Mouse (Mus musculus): ENCODE results near the gene Rap1gap. TPM values are rescaled to one million over a fixed set of nuclear protein-coding genes. Genes with fewer than 3 reads are reported as not detected.

Gene Rap1gap
- polyA plus RNA-seq, 1 experiment from 2014 or later: 26.9 TPM

DNA sequence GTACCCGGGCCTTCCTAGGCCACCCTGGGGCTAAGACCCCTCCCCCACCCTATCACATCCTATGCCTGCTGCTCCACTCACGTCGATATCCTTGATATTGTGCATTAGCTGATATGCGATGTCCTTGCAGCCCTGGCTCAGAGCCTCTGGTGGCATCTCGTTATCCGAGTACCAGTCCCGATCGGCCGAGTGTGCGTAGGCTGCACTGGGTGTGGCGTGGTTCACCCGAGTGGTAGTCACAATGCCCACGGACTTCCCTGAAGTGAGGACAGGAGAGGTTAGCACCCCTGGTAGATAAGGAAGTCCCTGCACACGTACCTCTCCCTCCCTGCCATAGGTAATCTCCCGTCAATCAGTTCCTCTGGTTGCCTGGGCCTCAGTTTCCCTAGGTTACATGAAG lies 87.9 kb downstream of the Rap1gap start:
- no peak overlapping the region for H3K4me3 ChIP-seq (ENCODE audit: low read length)
- no peaks in the 10 kb centered on the region for H3K9me3 ChIP-seq (ENCODE audit: control insufficient read depth, low read length)
- peak; percentile 43; the same call in 1 of the 2 replicates for ATAC-seq
- 0 out of 2 replicates have a peak overlapping the region, but pooled peaks have one; percentile 17 for H3K9ac ChIP-seq (ENCODE audit: low read depth, low read length)
- H3K4me1 ChIP-seq (ENCODE audit: control insufficient read depth, insufficient read depth, low read length): no peaks in the 10 kb centered on the region; the same call in 1 of the 2 replicates
- H3K4me2 ChIP-seq (ENCODE audit: low read depth, low read length): no peak overlapping the region
- H3K27me3 ChIP-seq (replicated peaks; ENCODE audit: control insufficient read depth, insufficient read depth, low read length): no peaks in the 10 kb centered on the region
- no peak overlapping the region for H3K27ac ChIP-seq (ENCODE audit: low read length)
- WGBS: 81% methylated on average over 15 of the region's 15 CpGs
- H3K36me3 ChIP-seq (ENCODE audit: control insufficient read depth, insufficient read depth, low read length): no peaks in the 10 kb centered on the region

DNA sequence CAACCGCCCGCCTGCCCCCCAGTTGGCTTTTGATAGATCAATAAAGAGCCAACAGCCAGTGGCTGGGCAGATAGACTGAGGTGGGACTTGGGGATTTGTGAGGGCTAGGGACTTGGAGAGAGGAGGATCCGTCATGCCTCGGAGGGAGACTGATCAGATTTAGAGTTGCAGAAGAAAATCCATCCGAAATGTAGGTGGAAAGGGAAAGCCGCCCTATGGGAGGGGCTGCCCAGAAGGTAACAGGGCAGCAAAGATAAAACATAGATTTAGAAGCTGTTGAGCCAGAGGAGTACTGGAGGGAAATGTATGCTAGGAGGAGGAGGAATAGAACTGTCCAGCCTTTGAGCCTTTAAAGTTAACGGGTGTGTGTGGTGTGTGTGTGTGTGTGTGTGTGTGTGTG lies 88.7 kb downstream of the Rap1gap start:
- H3K27me3 ChIP-seq (replicated peaks; ENCODE audit: control insufficient read depth, insufficient read depth, low read length): no peaks in the 10 kb centered on the region
- WGBS: 79% methylated on average over 6 of the region's 7 CpGs
- H3K4me1 ChIP-seq (ENCODE audit: control insufficient read depth, insufficient read depth, low read length): no peaks in the 10 kb centered on the region; the same call in 1 of the 2 replicates
- no peak overlapping the region for H3K4me2 ChIP-seq (ENCODE audit: low read depth, low read length)
- no peaks in the 10 kb centered on the region for H3K36me3 ChIP-seq (ENCODE audit: control insufficient read depth, insufficient read depth, low read length)
- H3K4me3 ChIP-seq (ENCODE audit: low read length): no peak overlapping the region
- H3K9ac ChIP-seq (ENCODE audit: low read depth, low read length): no peak overlapping the region
- H3K27ac ChIP-seq (ENCODE audit: low read length): no peak overlapping the region
- ATAC-seq: no peak
- no peaks in the 10 kb centered on the region for H3K9me3 ChIP-seq (ENCODE audit: control insufficient read depth, low read length)

GRCm38 (mm10) chr4:137754446-137754845 lies 89.9 kb downstream of the Rap1gap start:
- H3K27ac ChIP-seq (ENCODE audit: low read length): no peak overlapping the region
- no peak overlapping the region for H3K4me2 ChIP-seq (ENCODE audit: low read depth, low read length)
- no peak overlapping the region for H3K9ac ChIP-seq (ENCODE audit: low read depth, low read length)
- no peaks in the 10 kb centered on the region for H3K36me3 ChIP-seq (ENCODE audit: control insufficient read depth, insufficient read depth, low read length)
- ATAC-seq: no peak
- WGBS: 72% methylated on average over 2 of the region's 2 CpGs
- no peaks in the 10 kb centered on the region for H3K27me3 ChIP-seq (replicated peaks; ENCODE audit: control insufficient read depth, insufficient read depth, low read length)
- no peaks in the 10 kb centered on the region; the same call in 1 of the 2 replicates for H3K4me1 ChIP-seq (ENCODE audit: control insufficient read depth, insufficient read depth, low read length)
- H3K4me3 ChIP-seq (ENCODE audit: low read length): no peak overlapping the region
- H3K9me3 ChIP-seq (ENCODE audit: control insufficient read depth, low read length): no peaks in the 10 kb centered on the region

DNA sequence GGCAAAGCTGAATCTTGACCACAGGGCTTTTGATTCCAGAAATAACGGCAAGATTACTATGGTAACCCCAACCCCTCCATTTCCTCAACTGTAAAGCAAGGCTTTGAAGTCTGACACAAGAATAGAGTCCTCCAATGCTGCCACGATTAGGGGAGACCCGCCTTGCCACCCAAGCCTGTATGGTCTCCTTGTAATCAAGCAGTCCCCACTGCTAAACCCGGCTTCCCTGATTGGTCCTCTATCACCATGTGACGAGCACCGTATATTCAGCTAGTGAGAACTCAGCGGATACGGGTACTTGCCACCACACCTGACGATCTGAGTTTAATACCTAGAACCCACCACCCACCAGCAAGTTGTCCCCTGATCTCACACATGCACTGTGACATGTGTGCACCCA lies 98.4 kb downstream of the Rap1gap start:
- Histone ChIP-seq H3K9me3 (ENCODE audit: control insufficient read depth, low read length) (no peaks in the 10 kb centered on the region), H3K36me3 (ENCODE audit: control insufficient read depth, insufficient read depth, low read length) (no peaks in the 10 kb centered on the region), H3K27ac (ENCODE audit: low read length) (no peak overlapping the region), H3K4me2 (ENCODE audit: low read depth, low read length) (no peak overlapping the region), H3K9ac (ENCODE audit: low read depth, low read length) (no peak overlapping the region), H3K4me1 (ENCODE audit: control insufficient read depth, insufficient read depth, low read length) (peaks cover 13% of the 10 kb centered on the region), H3K27me3 (replicated peaks; ENCODE audit: control insufficient read depth, insufficient read depth, low read length) (no peaks in the 10 kb centered on the region), H3K4me3 (ENCODE audit: low read length) (no peak overlapping the region)
- 84% methylated on average over 9 of the region's 9 CpGs for WGBS
- no peak for ATAC-seq

GRCm38 (mm10) chr4:137763920-137764495 lies 99.5 kb downstream of the Rap1gap start:
- Histone ChIP-seq H3K27me3 (replicated peaks; ENCODE audit: control insufficient read depth, insufficient read depth, low read length) (no peaks in the 10 kb centered on the region), H3K4me1 (ENCODE audit: control insufficient read depth, insufficient read depth, low read length) (peaks cover 13% of the 10 kb centered on the region), H3K4me3 (ENCODE audit: low read length) (no peak overlapping the region), H3K27ac (ENCODE audit: low read length) (no peak overlapping the region), H3K9me3 (ENCODE audit: control insufficient read depth, low read length) (no peaks in the 10 kb centered on the region), H3K36me3 (ENCODE audit: control insufficient read depth, insufficient read depth, low read length) (no peaks in the 10 kb centered on the region), H3K9ac (ENCODE audit: low read depth, low read length) (no peak overlapping the region), H3K4me2 (ENCODE audit: low read depth, low read length) (no peak overlapping the region)
- 60% methylated on average over 8 of the region's 8 CpGs for WGBS
- ATAC-seq: no peak

DNA sequence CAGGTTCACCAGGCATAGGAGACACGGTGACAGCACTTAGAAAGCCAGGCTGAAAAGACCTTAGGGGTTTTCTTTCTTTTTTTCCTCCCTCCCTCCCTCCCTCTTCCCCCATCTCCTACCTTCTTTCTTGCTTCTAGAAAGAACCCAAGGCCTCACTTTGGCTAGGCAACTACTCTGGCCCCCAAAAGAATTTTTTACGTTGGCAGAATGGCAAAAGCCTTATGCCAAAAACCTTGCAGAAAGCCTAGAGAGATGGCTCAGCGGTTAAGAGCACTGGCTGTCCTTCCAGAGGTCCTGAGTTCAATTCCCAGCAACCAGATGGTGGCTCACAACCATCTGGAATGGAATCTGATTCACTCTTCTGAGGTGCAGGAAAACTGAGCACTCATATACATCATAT lies 100.1 kb downstream of the Rap1gap start:
- 72% methylated on average over 3 of the region's 3 CpGs for WGBS
- Histone ChIP-seq H3K27ac (ENCODE audit: low read length) (no peak overlapping the region), H3K4me1 (ENCODE audit: control insufficient read depth, insufficient read depth, low read length) (peaks cover 14% of the 10 kb centered on the region), H3K27me3 (replicated peaks; ENCODE audit: control insufficient read depth, insufficient read depth, low read length) (no peaks in the 10 kb centered on the region), H3K9me3 (ENCODE audit: control insufficient read depth, low read length) (no peaks in the 10 kb centered on the region), H3K36me3 (ENCODE audit: control insufficient read depth, insufficient read depth, low read length) (no peaks in the 10 kb centered on the region), H3K4me3 (ENCODE audit: low read length) (no peak overlapping the region), H3K4me2 (ENCODE audit: low read depth, low read length) (no peak overlapping the region), H3K9ac (ENCODE audit: low read depth, low read length) (no peak overlapping the region)
- no peak for ATAC-seq

GRCm38 (mm10) chr4:137765554-137765971 lies 101.0 kb downstream of the Rap1gap start:
- Histone ChIP-seq H3K27ac (ENCODE audit: low read length) (peak overlapping the region; percentile 1), H3K4me3 (ENCODE audit: low read length) (no peak overlapping the region), H3K27me3 (replicated peaks; ENCODE audit: control insufficient read depth, insufficient read depth, low read length) (no peaks in the 10 kb centered on the region), H3K9ac (ENCODE audit: low read depth, low read length) (peak overlapping the region; percentile 35; the same call in 1 of the 2 replicates), H3K4me1 (ENCODE audit: control insufficient read depth, insufficient read depth, low read length) (peaks cover 17% of the 10 kb centered on the region), H3K36me3 (ENCODE audit: control insufficient read depth, insufficient read depth, low read length) (no peaks in the 10 kb centered on the region), H3K9me3 (ENCODE audit: control insufficient read depth, low read length) (no peaks in the 10 kb centered on the region), H3K4me2 (ENCODE audit: low read depth, low read length) (no peak overlapping the region)
- peak; percentile 70 for ATAC-seq
- 59% methylated on average over 7 of the region's 7 CpGs for WGBS

DNA sequence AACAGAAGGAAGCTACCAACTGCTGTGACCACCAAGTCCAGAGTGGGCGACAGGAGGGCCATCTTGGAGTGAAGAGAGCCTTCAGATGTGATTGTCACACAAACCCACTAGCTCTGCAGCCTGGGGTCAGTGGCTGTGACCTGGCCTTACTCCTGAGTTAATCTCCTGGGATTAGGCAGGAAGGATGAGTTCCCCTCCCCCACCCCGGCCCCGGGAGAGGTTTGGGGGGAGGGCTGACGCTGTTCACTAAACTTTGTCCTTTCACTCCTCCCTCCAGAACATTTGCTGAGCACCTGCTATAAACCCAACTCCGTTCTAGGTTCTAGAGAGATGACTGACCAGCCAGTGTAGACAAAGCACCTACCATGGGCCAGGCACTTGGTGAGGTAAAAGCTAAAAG lies 101.8 kb downstream of the Rap1gap start:
- H3K27me3 ChIP-seq (replicated peaks; ENCODE audit: control insufficient read depth, insufficient read depth, low read length): no peaks in the 10 kb centered on the region
- peaks cover 17% of the 10 kb centered on the region for H3K4me1 ChIP-seq (ENCODE audit: control insufficient read depth, insufficient read depth, low read length)
- no peak overlapping the region for H3K9ac ChIP-seq (ENCODE audit: low read depth, low read length)
- ATAC-seq: no peak
- H3K36me3 ChIP-seq (ENCODE audit: control insufficient read depth, insufficient read depth, low read length): no peaks in the 10 kb centered on the region
- 28% methylated on average over 5 of the region's 5 CpGs for WGBS
- no peak overlapping the region for H3K27ac ChIP-seq (ENCODE audit: low read length)
- H3K9me3 ChIP-seq (ENCODE audit: control insufficient read depth, low read length): no peaks in the 10 kb centered on the region
- no peak overlapping the region for H3K4me2 ChIP-seq (ENCODE audit: low read depth, low read length)
- no peak overlapping the region for H3K4me3 ChIP-seq (ENCODE audit: low read length)

DNA sequence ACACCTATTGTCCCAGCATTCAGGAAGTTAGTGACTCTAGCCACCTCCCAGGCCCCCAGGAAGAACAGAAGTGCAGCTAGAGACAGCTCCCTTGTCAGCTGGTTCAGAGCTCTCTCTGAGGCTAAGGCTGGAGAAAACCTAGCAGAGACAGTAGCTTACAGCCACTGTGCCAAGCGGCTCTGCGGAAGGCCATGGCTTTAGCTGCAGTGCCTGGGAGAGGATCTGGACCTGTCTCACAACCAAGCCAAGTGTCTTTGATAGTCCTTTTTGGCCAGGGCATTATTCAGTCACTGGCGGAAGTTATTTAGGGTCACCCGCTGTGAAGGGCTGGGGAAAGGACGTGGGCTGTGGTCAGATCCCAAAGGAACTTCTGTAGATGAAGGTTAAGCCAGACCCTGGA lies 103.9 kb downstream of the Rap1gap start:
- H3K4me2 ChIP-seq (ENCODE audit: low read depth, low read length): no peak overlapping the region
- H3K4me1 ChIP-seq (ENCODE audit: control insufficient read depth, insufficient read depth, low read length): peaks cover 17% of the 10 kb centered on the region
- H3K27ac ChIP-seq (ENCODE audit: low read length): no peak overlapping the region
- 79% methylated on average over 5 of the region's 5 CpGs for WGBS
- H3K27me3 ChIP-seq (replicated peaks; ENCODE audit: control insufficient read depth, insufficient read depth, low read length): no peaks in the 10 kb centered on the region
- no peak overlapping the region for H3K9ac ChIP-seq (ENCODE audit: low read depth, low read length)
- H3K4me3 ChIP-seq (ENCODE audit: low read length): no peak overlapping the region
- H3K36me3 ChIP-seq (ENCODE audit: control insufficient read depth, insufficient read depth, low read length): no peaks in the 10 kb centered on the region
- no peaks in the 10 kb centered on the region for H3K9me3 ChIP-seq (ENCODE audit: control insufficient read depth, low read length)
- ATAC-seq: no peak

DNA sequence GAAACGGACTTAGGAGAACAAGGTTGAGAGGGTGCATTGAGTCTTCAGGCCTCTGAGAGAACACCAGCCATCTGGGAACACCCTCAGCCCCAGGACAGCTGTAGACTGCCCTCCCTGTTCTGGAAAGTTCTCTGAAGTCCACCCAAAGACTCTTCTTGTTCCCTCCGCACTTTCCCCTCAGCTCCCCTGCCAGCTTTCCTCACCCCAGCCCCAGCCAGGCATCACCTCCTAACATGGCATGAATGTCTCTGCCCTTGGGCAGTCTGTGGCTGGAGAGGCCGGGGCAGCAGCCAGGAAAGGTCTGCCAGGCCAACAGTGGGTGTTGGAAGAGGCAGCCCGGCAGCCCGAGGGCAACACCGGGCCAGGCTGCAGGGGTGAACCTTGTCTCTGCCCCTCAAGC lies 104.3 kb downstream of the Rap1gap start:
- H3K4me1 ChIP-seq (ENCODE audit: control insufficient read depth, insufficient read depth, low read length): peaks cover 17% of the 10 kb centered on the region
- no peaks in the 10 kb centered on the region for H3K27me3 ChIP-seq (replicated peaks; ENCODE audit: control insufficient read depth, insufficient read depth, low read length)
- no peak overlapping the region for H3K9ac ChIP-seq (ENCODE audit: low read depth, low read length)
- H3K27ac ChIP-seq (ENCODE audit: low read length): no peak overlapping the region
- no peak overlapping the region for H3K4me2 ChIP-seq (ENCODE audit: low read depth, low read length)
- no peak overlapping the region for H3K4me3 ChIP-seq (ENCODE audit: low read length)
- ATAC-seq: no peak
- H3K9me3 ChIP-seq (ENCODE audit: control insufficient read depth, low read length): no peaks in the 10 kb centered on the region
- WGBS: 77% methylated on average over 6 of the region's 6 CpGs
- no peaks in the 10 kb centered on the region for H3K36me3 ChIP-seq (ENCODE audit: control insufficient read depth, insufficient read depth, low read length)
